Mouse (Mus musculus) kidney, postnatal 0 days (tissue): ENCODE measurements around the gene Foxn1. TPM values are rescaled to one million over a fixed set of nuclear protein-coding genes. Genes with fewer than 3 reads are reported as not detected.
A peak's percentile ranks its signal among the peaks of the same experiment; 100 is the strongest.

Experiments used
- ATAC-seq: fragments of 200-750 bp; cut with Nextera tagmentation; replicated peaks from 2 replicates; pipeline ENCODE4 v1.8.0; 2017; ENCODE audit warnings: low read depth, moderate number of reproducible peaks, moderate TSS enrichment, moderate library complexity; ENCODE audit not compliant: low FRiP score
- DNase-seq: peaks from one replicate; pipeline ENCODE4 v3.0.0-alpha.2; 2016; ENCODE audit warnings: low spot score
- H3K27ac ChIP-seq: fragments of 300-500 bp; sonication (generic); 2 replicates; pipeline ENCODE4 v1.5.1; 2014; ENCODE audit warnings: mild to moderate bottlenecking
- H3K27me3 ChIP-seq: fragments of 300-500 bp; sonication (generic); 2 replicates; pipeline ENCODE4 v1.6.1; 2014; ENCODE audit warnings: low read length, mixed read lengths; ENCODE audit not compliant: insufficient read depth
- H3K36me3 ChIP-seq: fragments of 300-500 bp; sonication (generic); 2 replicates; pipeline ENCODE4 v1.6.1; 2014; ENCODE audit warnings: low read length, mixed read lengths; ENCODE audit not compliant: insufficient read depth
- H3K4me1 ChIP-seq: fragments of 300-500 bp; sonication (generic); replicated peaks from 2 replicates; pipeline ENCODE4 v1.6.1; 2014; ENCODE audit warnings: antibody characterized with exemption, low read length, mixed read lengths; ENCODE audit not compliant: insufficient read depth
- H3K4me2 ChIP-seq: fragments of 300-500 bp; sonication (generic); 2 replicates; pipeline ENCODE4 v1.6.1; 2014; ENCODE audit warnings: mild to moderate bottlenecking, low read length, moderate library complexity, mixed read lengths
- H3K4me3 ChIP-seq: fragments of 300-500 bp; sonication (generic); replicated peaks from 2 replicates; pipeline ENCODE4 v1.5.1; 2014; ENCODE audit warnings: low read depth, low read length
- H3K9ac ChIP-seq: fragments of 300-500 bp; sonication (generic); 2 replicates; pipeline ENCODE4 v1.6.1; 2014; ENCODE audit warnings: low read depth, low read length
- H3K9me3 ChIP-seq: fragments of 300-500 bp; sonication (generic); replicated peaks from 2 replicates; pipeline ENCODE4 v1.6.1; 2016; ENCODE audit warnings: low read length, inconsistent platforms, mixed read lengths
- CTCF ChIP-seq: IDR thresholded peaks from 2 replicates; pipeline ENCODE4 v1.5.1; 2016; ENCODE audit warnings: antibody characterized with exemption, low read depth, mild to moderate bottlenecking, moderate library complexity
- WGBS: fragments of 180-500 bp; shearing (Covaris S2); extraction: QIAGEN DNeasy Blood & Tissue Kit; methylation state at CpG from one replicate; pipeline ENCODE4 v1.1.7; 2014; 5-methylcytosine and 5-hydroxymethylcytosine counted together
- polyA plus RNA-seq: library from polyadenylated mRNA; unstranded; fragments of >200 nt; fragmentation: Nextera tagmentation; extraction: Ambion mirVana; gene quantifications from 2 replicates; pipeline ENCODE4 v1.2.1, GENCODE M21; 2015

The Foxn1 gene
- polyA plus RNA-seq, 1 experiment from 2014 or later = not detected

- Histone ChIP-seq H3K9me3 (no peaks in the 10 kb centered on the region), H3K36me3 (peaks cover 2% of the 10 kb centered on the region; the same call in 1 of the 2 replicates), H3K4me1 (0 out of 2 replicates have a peak, but pooled peaks cover 3% of the 10 kb centered on the region), H3K4me3 (peak overlapping the region; percentile 86), H3K4me2 (peak overlapping the region; percentile 81), H3K27me3 (no peaks in the 10 kb centered on the region), H3K9ac (peak overlapping the region; percentile 73), H3K27ac (no peak overlapping the region)
- TF ChIP-seq CTCF = no peak
- WGBS = under 1% methylated on average over 39 of the region's 41 CpGs
- ATAC-seq = peak; percentile 68
- no peak for DNase-seq
Measured at GRCm38 (mm10) chr11:78328512-78329056, 57.8 kb downstream of the Foxn1 start.

DNA sequence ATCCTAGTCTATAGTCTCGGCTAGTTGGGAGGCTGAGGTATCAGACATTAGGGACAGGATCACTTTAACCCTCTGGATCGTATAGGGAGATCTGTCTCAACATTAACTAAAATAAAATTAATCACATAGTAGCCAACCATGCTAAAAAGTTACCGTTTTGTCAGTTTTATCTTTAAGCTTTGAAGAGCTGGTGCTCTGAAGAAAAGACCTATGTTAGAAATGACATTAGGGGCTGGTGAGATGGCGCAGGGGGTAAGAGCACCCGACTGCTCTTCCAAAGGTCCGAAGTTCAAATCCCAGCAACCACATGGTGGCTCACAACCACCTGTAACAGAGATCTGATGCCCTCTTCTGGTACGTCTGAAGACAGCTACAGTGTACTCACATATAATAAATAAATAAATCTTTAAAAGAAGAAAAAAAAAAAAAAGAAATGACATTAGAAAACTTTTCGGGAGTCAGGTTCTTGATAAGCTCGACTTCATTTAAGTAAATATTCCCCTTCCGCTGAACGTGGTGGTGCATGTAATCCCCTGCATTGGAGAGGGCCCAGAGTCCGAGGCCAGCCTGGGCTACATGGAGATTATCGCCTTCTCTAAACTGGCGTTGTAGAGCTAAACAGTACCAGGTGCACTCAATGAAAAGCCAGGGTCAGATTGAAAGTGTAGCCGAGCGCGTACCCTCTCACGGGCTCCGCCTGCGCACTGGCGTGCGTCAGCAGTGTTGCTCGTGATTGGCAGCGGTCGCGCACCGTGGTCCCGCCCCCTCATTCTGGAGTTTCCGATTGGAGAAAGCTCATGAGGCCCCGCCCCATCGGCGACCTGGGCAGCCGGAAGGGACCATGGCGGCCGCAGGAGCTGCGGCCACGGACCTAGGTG is 58.5 kb downstream of the Foxn1 start, which contains the start of gene Pigs:
TSS of gene Pigs (plus strand) at position 782 of the 878 bp plus-strand sequence.
- WGBS = 11% methylated on average over 37 of the region's 37 CpGs

GRCm38 (mm10) chr11:78327215-78327614 is 59.1 kb downstream of the Foxn1 start:
- no peak overlapping the region for H3K27ac ChIP-seq
- H3K4me2 ChIP-seq = no peak overlapping the region
- no peak for TF ChIP-seq CTCF
- no peak for ATAC-seq
- no peaks in the 10 kb centered on the region for H3K9me3 ChIP-seq
- 93% methylated on average over 4 of the region's 4 CpGs for WGBS
- H3K4me3 ChIP-seq = no peak overlapping the region
- no peaks in the 10 kb centered on the region for H3K27me3 ChIP-seq
- H3K9ac ChIP-seq = no peak overlapping the region
- 0 out of 2 replicates have a peak, but pooled peaks cover 7% of the 10 kb centered on the region for H3K4me1 ChIP-seq
- peaks cover 2% of the 10 kb centered on the region; the same call in 1 of the 2 replicates for H3K36me3 ChIP-seq
- DNase-seq = no peak

More for the DNA sequence above, 58.5 kb downstream of the Foxn1 start, which contains the start of gene Pigs:
- ATAC-seq = peak; percentile 93
- Histone ChIP-seq H3K27me3 (no peaks in the 10 kb centered on the region), H3K4me2 (peak within 1 kb of the TSS; percentile 81), H3K36me3 (peaks cover 2% of the 10 kb centered on the region; the same call in 1 of the 2 replicates), H3K4me1 (0 out of 2 replicates have a peak, but pooled peaks cover 3% of the 10 kb centered on the region), H3K9ac (peak within 1 kb of the TSS; percentile 73), H3K27ac (peak within 1 kb of the TSS; percentile 58; the same call in 1 of the 2 replicates), H3K4me3 (peak within 1 kb of the TSS; percentile 86), H3K9me3 (no peaks in the 10 kb centered on the region)
- peak; percentile 97 for DNase-seq
- TF ChIP-seq CTCF = peak; percentile 33

GRCm38 (mm10) chr11:78324965-78325364 is 61.4 kb downstream of the Foxn1 start:
- Histone ChIP-seq H3K27ac (no peak overlapping the region), H3K9ac (no peak overlapping the region), H3K4me1 (0 out of 2 replicates have a peak, but pooled peaks cover 7% of the 10 kb centered on the region), H3K36me3 (peaks cover 8% of the 10 kb centered on the region), H3K9me3 (no peaks in the 10 kb centered on the region), H3K4me3 (no peak overlapping the region), H3K27me3 (no peaks in the 10 kb centered on the region), H3K4me2 (no peak overlapping the region)
- no peak for DNase-seq
- WGBS = 95% methylated on average over 12 of the region's 12 CpGs
- no peak for ATAC-seq
- TF ChIP-seq CTCF = no peak

GRCm38 (mm10) chr11:78324000-78324785 is 62.2 kb downstream of the Foxn1 start:
- Histone ChIP-seq H3K9me3 (no peaks in the 10 kb centered on the region), H3K36me3 (peaks cover 10% of the 10 kb centered on the region), H3K4me1 (0 out of 2 replicates have a peak, but pooled peaks cover 6% of the 10 kb centered on the region), H3K4me2 (no peak overlapping the region), H3K9ac (no peak overlapping the region), H3K27me3 (no peaks in the 10 kb centered on the region), H3K27ac (no peak overlapping the region), H3K4me3 (no peak overlapping the region)
- DNase-seq = no peak
- no peak for TF ChIP-seq CTCF
- 84% methylated on average over 15 of the region's 15 CpGs for WGBS
- no peak for ATAC-seq
